Mouse (Mus musculus): ENCODE measurements at regions not wholly inside any gene's neighbourhood (a gene's known extent, or its start where the extent isn't known, plus 50 kb on each side); places are given as distances from the start of the nearest gene placed in this dataset.

GRCm38 (mm10) chr3:73134316-73134715 lies 76.7 kb upstream of the Slitrk3 start:
- DNase-seq (ENCODE audit: low spot score in 2 of 2) = peak; percentile 23 to 59

GRCm38 (mm10) chr3:73125143-73125542 lies 67.5 kb upstream of the Slitrk3 start:
- DNase-seq (ENCODE audit: low spot score in 2 of 2) = no peak

GRCm38 (mm10) chr3:73109102-73109501 lies 51.5 kb upstream of the Slitrk3 start:
- no peak for DNase-seq (ENCODE audit: low spot score in 2 of 2)

Measured in left cerebral cortex, adult 8-10 months (tissue).